Mouse (Mus musculus): ENCODE data around the gene Nmnat3.

- TF ChIP-seq SMC3 (IDR thresholded peaks at IDR 0.05; ENCODE audit: low read depth, low read length) (no peak), ZMIZ1 (IDR thresholded peaks at IDR 0.05; ENCODE audit: low read depth, low read length) (no peak), CTCF (conservative IDR thresholded peaks at IDR 0.05 in 1 of 2, IDR thresholded peaks at IDR 0.05 in 1 of 2; ENCODE audit: low read depth in 2 of 2, low read length in 2 of 2) (no peak), ELF1 (IDR thresholded peaks at IDR 0.05; ENCODE audit: low read depth, low read length) (no peak), POLR2A (IDR thresholded peaks at IDR 0.05; ENCODE audit: low read depth, low read length) (no peak), USF1 (IDR thresholded peaks at IDR 0.05; ENCODE audit: low read depth, low read length) (no peak), NELFE (IDR thresholded peaks at IDR 0.05; ENCODE audit: low read depth, low read length) (no peak), MAFK (IDR thresholded peaks at IDR 0.05; ENCODE audit: insufficient replicate concordance, low read length) (no peak), ZNF384 (IDR thresholded peaks at IDR 0.05; ENCODE audit: low read depth, low read length) (no peak), JUND (conservative IDR thresholded peaks at IDR 0.05; ENCODE audit: low read depth, low read length) (no peak), SIN3A (IDR thresholded peaks at IDR 0.05; ENCODE audit: low read length) (no peak), USF2 (conservative IDR thresholded peaks at IDR 0.05; ENCODE audit: low read depth, low read length) (no peak), E2F4 (IDR thresholded peaks at IDR 0.05; ENCODE audit: insufficient replicate concordance, low read depth, low read length) (no peak)
Measured at GRCm38 (mm10) chr9:98280162-98280561, 7.1 kb upstream of the Nmnat3 start.

All from CH12.LX (cell line).